Mouse (Mus musculus): ENCODE data around the gene Phf20.

DNA sequence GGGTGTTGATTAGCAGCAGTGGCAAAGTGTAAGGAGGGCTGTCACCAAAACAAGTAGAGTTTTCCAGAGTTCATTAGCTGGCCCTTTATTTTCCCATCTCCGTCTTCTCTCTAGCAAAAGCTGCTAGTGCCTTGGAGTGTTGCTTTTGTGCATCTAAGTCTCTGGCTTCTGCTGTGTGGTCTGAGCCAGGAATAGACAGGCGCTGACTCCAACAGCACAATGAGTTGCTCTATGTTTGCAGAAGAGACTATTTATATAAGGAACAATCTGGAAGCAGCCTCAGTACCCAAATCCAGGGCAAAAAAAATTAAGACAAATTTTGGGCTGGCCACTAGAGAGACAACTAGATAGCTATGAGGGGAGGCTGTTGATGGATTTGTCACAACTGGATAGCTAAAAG lies 45.4 kb downstream of the Phf20 start:
- no peak for TF ChIP-seq CTCF (IDR thresholded peaks at IDR 0.05; ENCODE audit: extremely low read depth, insufficient read depth, low read length)
- TF ChIP-seq POLR2A (IDR thresholded peaks at IDR 0.05; ENCODE audit: extremely low read depth, insufficient read depth, low read length): no peak
